Mouse (Mus musculus): Measurements from ENCODE around the gene Gm5148. TPM values are rescaled to one million over a fixed set of nuclear protein-coding genes. Genes with fewer than 3 reads are reported as not detected.

Gene Gm5148
- 4.0 and 5.9 TPM in 2 replicates for polyA plus RNA-seq (2015; fragmentation: Nextera tagmentation; extraction: Ambion mirVana)

DNA sequence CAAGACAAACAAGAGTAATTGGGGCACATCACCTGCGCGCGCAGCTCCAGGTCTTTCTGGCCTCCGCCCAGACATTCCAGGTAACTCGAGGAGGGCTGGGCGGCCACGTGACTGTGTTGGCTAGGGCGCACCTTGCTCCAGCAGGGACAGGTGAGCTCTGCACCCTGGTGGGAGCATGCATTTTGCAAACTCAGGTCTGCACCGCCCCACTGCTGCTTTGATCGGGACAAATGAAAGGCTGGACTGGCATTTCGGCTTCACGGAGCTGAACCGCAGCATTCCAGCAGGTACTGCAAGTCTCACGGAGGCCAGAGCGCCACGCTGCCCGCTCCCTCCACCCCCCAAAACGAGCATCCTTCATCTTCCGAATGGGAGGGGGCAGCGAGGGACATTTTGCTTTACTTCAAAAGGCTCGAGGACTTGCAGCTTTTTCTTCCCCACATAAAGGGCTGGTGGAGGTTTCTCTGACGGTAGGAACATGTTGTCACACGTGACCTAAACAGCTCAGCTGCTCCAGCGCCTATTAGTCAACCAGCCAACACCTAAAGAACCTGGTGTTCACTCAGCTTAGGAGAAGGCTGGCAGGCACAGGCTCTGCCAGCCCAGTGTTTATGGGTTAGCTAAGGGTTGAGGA is at the start of gene Gm5148:
TSS of gene Gm5148 (minus strand) at position 320 of the 634 bp plus-strand sequence.
- peaks cover 39% of the 10 kb centered on the region for H3K4me1 ChIP-seq (ENCODE audit: control insufficient read depth, insufficient read depth, low read length)
- WGBS: 8% methylated on average over 24 of the region's 24 CpGs

DNA sequence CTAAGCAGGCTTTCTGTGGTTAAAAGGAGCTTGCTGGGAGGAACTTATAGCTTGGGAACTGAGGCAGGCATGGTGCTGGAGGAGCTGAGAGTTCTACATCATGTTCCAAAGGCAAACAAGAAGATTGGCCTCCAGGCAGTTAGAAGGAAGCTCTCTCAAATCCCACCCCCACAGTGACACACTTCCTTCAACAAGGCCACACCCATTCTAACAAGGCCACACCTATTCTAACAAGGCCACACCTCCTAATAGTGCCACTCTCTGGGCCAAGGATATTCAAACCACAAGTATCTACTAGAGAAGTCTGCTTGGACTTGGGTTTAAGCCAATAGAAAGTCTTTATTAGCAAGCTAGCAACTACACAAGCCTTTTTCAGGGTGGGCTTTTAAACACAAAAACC is 46.7 kb upstream of the Gm5148 start:
- H3K27ac ChIP-seq (ENCODE audit: low read length): no peak overlapping the region
- no peak overlapping the region for H3K4me3 ChIP-seq (ENCODE audit: low read length)
- no peak overlapping the region for H3K4me2 ChIP-seq (ENCODE audit: low read depth, low read length)
- H3K36me3 ChIP-seq (ENCODE audit: control insufficient read depth, insufficient read depth, low read length): no peaks in the 10 kb centered on the region
- H3K27me3 ChIP-seq (replicated peaks; ENCODE audit: control insufficient read depth, insufficient read depth, low read length): no peaks in the 10 kb centered on the region
- no peak overlapping the region for H3K9ac ChIP-seq (ENCODE audit: low read depth, low read length)
- H3K4me1 ChIP-seq (ENCODE audit: control insufficient read depth, insufficient read depth, low read length): peaks cover 19% of the 10 kb centered on the region
- ATAC-seq: no peak
- no peaks in the 10 kb centered on the region for H3K9me3 ChIP-seq (ENCODE audit: control insufficient read depth, low read length)

More for the DNA sequence above, at the start of gene Gm5148:
- Histone ChIP-seq H3K27me3 (replicated peaks; ENCODE audit: control insufficient read depth, insufficient read depth, low read length) (no peaks in the 10 kb centered on the region), H3K36me3 (ENCODE audit: control insufficient read depth, insufficient read depth, low read length) (no peaks in the 10 kb centered on the region), H3K4me2 (ENCODE audit: low read depth, low read length) (peak within 1 kb of the TSS; percentile 68), H3K9me3 (ENCODE audit: control insufficient read depth, low read length) (no peaks in the 10 kb centered on the region), H3K9ac (ENCODE audit: low read depth, low read length) (peak within 1 kb of the TSS; percentile 69), H3K27ac (ENCODE audit: low read length) (peak within 1 kb of the TSS; percentile 96), H3K4me3 (ENCODE audit: low read length) (peak within 1 kb of the TSS; percentile 45)
- peak; percentile 91 for ATAC-seq

DNA sequence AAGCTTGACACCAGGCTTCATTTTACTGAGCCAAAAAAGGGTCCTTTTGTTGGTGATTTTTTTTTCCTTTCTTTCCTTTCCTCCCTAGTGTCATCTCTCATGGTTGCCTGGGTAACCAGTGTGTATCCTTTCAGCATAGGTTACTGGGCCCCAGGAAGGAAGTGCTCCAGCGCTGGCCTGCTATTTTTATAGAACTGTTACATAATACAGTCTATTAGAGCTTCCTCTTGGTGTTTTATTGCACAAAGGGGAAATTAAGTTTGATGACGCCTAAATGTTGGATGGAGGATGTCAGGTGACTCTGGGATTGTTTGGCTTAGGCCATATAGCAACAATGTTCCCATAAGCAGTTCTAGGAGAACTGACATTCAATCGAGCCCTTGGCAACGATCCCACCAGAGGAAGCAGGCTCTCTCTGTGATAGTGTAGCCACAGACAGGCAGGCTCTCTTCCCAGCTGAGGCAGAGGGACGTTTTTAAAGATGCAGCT is 45.0 kb upstream of the Gm5148 start:
- WGBS: 15% methylated on average over 5 of the region's 5 CpGs
- no peaks in the 10 kb centered on the region for H3K36me3 ChIP-seq (ENCODE audit: control insufficient read depth, insufficient read depth, low read length)
- H3K4me3 ChIP-seq (ENCODE audit: low read length): no peak overlapping the region
- H3K27me3 ChIP-seq (replicated peaks; ENCODE audit: control insufficient read depth, insufficient read depth, low read length): no peaks in the 10 kb centered on the region
- H3K4me2 ChIP-seq (ENCODE audit: low read depth, low read length): peak overlapping the region; percentile 10; the same call in 1 of the 2 replicates
- H3K27ac ChIP-seq (ENCODE audit: low read length): peak overlapping the region; percentile 81
- H3K9ac ChIP-seq (ENCODE audit: low read depth, low read length): no peak overlapping the region
- no peaks in the 10 kb centered on the region for H3K9me3 ChIP-seq (ENCODE audit: control insufficient read depth, low read length)
- ATAC-seq: peak; percentile 81
- H3K4me1 ChIP-seq (ENCODE audit: control insufficient read depth, insufficient read depth, low read length): peaks cover 21% of the 10 kb centered on the region

DNA sequence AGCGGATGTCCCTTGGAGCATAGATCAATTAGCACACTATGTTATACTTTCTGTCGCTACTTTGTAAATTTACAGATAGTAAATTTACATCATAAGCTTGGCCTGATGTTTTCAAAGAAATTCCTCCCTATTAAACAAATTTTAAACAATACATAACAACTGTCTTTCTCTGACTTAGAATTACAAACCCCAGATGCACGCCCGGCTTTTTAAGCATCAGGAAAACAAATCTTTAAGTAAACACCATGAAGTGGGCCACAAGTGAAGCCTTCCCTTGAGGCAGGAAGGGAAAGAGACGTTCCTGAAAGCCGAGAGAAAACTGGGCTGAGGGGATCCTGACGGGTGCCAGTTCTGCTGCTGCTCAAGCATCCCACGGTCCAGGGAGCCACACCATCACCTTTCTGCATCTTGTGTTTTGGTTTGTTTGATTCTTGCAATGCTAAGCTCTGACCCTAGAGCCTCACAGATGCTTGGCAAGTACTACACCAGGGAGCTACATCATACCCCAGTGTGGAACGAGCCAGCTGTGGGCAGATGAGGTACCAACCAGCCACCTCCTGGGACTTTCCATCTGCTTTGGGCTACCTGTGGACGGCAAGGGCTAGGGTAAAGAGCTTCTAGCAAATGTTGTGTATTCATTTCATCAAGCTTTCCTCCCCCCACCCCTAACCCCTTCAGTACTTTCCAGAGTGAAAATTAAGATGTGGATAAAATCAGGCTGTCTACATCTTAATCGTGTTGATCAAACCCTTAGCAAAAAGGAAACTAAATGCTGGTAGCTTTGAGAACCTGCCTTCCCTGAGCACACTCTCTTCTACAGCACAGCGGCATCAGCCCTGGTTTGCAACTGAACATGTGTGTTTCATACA is 43.1 kb upstream of the Gm5148 start:
- Histone ChIP-seq H3K9me3 (ENCODE audit: control insufficient read depth, low read length) (peaks cover 4% of the 10 kb centered on the region; the same call in 1 of the 2 replicates), H3K27me3 (replicated peaks; ENCODE audit: control insufficient read depth, insufficient read depth, low read length) (no peaks in the 10 kb centered on the region), H3K27ac (ENCODE audit: low read length) (peak overlapping the region; percentile 73), H3K4me2 (ENCODE audit: low read depth, low read length) (no peak overlapping the region), H3K4me1 (ENCODE audit: control insufficient read depth, insufficient read depth, low read length) (peaks cover 21% of the 10 kb centered on the region), H3K9ac (ENCODE audit: low read depth, low read length) (no peak overlapping the region), H3K36me3 (ENCODE audit: control insufficient read depth, insufficient read depth, low read length) (no peaks in the 10 kb centered on the region), H3K4me3 (ENCODE audit: low read length) (no peak overlapping the region)
- peak; percentile 47; the same call in 1 of the 2 replicates for ATAC-seq
- WGBS: 38% methylated on average over 12 of the region's 12 CpGs

DNA sequence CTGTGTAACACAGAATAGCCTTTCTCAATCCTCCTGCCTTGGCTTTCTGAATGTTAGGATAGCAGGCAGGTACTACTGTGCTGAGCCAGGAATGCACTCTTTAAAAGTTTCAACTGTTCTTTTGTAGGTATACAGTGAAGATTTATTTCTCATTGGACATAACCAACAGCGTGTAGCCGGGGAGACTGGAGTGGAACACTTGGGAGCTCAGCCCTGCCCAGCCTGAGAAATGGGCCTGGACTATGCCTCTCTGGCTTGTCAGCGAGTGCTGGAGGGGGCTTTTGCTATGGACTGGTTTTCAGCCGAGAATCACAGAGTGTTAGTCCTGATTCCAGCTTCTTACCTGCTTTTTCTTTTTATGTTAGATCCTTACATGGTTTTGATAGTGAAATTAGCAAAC is 42.3 kb upstream of the Gm5148 start:
- 39% methylated on average over 4 of the region's 4 CpGs for WGBS
- ATAC-seq: no peak; the same call in 1 of the 2 replicates
- Histone ChIP-seq H3K27me3 (replicated peaks; ENCODE audit: control insufficient read depth, insufficient read depth, low read length) (no peaks in the 10 kb centered on the region), H3K9ac (ENCODE audit: low read depth, low read length) (no peak overlapping the region), H3K4me3 (ENCODE audit: low read length) (no peak overlapping the region), H3K4me1 (ENCODE audit: control insufficient read depth, insufficient read depth, low read length) (peaks cover 21% of the 10 kb centered on the region), H3K9me3 (ENCODE audit: control insufficient read depth, low read length) (peaks cover 4% of the 10 kb centered on the region; the same call in 1 of the 2 replicates), H3K4me2 (ENCODE audit: low read depth, low read length) (no peak overlapping the region), H3K36me3 (ENCODE audit: control insufficient read depth, insufficient read depth, low read length) (no peaks in the 10 kb centered on the region), H3K27ac (ENCODE audit: low read length) (peak overlapping the region; percentile 73)

DNA sequence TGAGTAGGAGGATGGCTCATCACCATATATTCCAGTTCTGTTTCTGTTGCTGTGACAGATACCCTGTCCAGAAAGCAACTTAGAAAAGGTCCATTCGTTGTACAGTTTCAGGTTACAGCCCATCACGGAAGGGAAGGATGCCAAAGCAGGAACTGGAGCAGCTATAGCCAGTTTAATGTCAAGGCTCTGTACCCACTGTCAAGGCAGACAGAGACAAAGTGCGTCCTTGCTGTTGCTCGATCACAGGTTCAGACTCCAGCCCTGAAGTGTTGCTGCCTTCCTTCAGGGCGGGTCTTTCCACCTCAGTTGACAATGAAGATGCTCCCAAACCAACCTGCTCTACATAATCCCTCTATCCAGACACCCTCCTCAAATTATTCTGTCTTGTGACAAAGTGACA is 41.7 kb upstream of the Gm5148 start:
- H3K27me3 ChIP-seq (replicated peaks; ENCODE audit: control insufficient read depth, insufficient read depth, low read length): no peaks in the 10 kb centered on the region
- no peak overlapping the region for H3K4me2 ChIP-seq (ENCODE audit: low read depth, low read length)
- no peaks in the 10 kb centered on the region for H3K36me3 ChIP-seq (ENCODE audit: control insufficient read depth, insufficient read depth, low read length)
- 66% methylated on average over 5 of the region's 5 CpGs for WGBS
- no peak overlapping the region for H3K9ac ChIP-seq (ENCODE audit: low read depth, low read length)
- H3K4me1 ChIP-seq (ENCODE audit: control insufficient read depth, insufficient read depth, low read length): peaks cover 22% of the 10 kb centered on the region
- no peak overlapping the region for H3K27ac ChIP-seq (ENCODE audit: low read length)
- no peak for ATAC-seq
- H3K4me3 ChIP-seq (ENCODE audit: low read length): no peak overlapping the region
- peaks cover 4% of the 10 kb centered on the region; the same call in 1 of the 2 replicates for H3K9me3 ChIP-seq (ENCODE audit: control insufficient read depth, low read length)

DNA sequence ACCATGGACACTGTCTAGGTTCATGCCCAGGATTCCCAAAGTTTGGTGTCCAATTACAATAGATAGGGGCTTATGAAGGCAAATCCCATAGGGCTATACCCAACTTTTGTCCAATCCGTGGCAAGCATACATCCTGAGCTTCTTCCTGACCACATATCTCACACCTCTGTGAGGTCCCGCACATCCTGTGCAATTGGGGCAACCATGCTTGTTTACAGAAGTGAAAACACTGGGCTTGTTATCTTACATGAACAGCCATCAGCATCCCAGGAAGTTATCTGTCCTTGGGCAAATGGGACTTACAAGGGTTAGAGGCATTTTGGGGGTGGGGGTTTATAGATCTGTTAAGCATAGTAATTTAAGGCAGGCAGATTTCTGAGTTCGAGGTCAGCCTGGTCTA is 41.0 kb upstream of the Gm5148 start:
- H3K36me3 ChIP-seq (ENCODE audit: control insufficient read depth, insufficient read depth, low read length): no peaks in the 10 kb centered on the region
- 85% methylated on average over 3 of the region's 3 CpGs for WGBS
- H3K4me3 ChIP-seq (ENCODE audit: low read length): no peak overlapping the region
- ATAC-seq: no peak
- peaks cover 4% of the 10 kb centered on the region; the same call in 1 of the 2 replicates for H3K9me3 ChIP-seq (ENCODE audit: control insufficient read depth, low read length)
- H3K9ac ChIP-seq (ENCODE audit: low read depth, low read length): no peak overlapping the region
- peaks cover 25% of the 10 kb centered on the region for H3K4me1 ChIP-seq (ENCODE audit: control insufficient read depth, insufficient read depth, low read length)
- H3K27ac ChIP-seq (ENCODE audit: low read length): no peak overlapping the region
- H3K4me2 ChIP-seq (ENCODE audit: low read depth, low read length): no peak overlapping the region
- H3K27me3 ChIP-seq (replicated peaks; ENCODE audit: control insufficient read depth, insufficient read depth, low read length): no peaks in the 10 kb centered on the region

DNA sequence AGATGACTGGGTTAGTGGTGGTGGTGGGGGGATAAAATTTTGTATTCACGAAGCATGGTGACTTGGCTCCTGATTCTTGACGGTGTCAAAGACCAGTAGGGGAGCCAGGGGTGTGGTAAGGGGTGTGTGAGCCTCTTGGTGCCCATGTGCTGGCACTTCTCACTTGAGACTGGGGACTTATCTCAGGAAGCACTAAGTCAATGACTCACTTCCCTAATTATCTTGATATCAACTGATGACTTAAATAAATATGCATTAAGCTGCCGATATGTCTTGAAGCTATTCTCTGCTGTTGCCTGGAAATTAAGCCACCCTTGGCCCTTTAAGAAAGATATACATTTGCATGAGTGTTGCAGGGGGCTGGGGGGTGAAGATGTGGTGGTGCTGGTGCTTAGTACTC is 38.0 kb upstream of the Gm5148 start:
- Histone ChIP-seq H3K4me1 (ENCODE audit: control insufficient read depth, insufficient read depth, low read length) (peaks cover 14% of the 10 kb centered on the region), H3K4me2 (ENCODE audit: low read depth, low read length) (no peak overlapping the region), H3K9me3 (ENCODE audit: control insufficient read depth, low read length) (peaks cover 7% of the 10 kb centered on the region; the same call in 1 of the 2 replicates), H3K27me3 (replicated peaks; ENCODE audit: control insufficient read depth, insufficient read depth, low read length) (no peaks in the 10 kb centered on the region), H3K9ac (ENCODE audit: low read depth, low read length) (no peak overlapping the region), H3K27ac (ENCODE audit: low read length) (no peak overlapping the region), H3K36me3 (ENCODE audit: control insufficient read depth, insufficient read depth, low read length) (no peaks in the 10 kb centered on the region), H3K4me3 (ENCODE audit: low read length) (no peak overlapping the region)
- ATAC-seq: no peak
- 75% methylated on average over 3 of the region's 3 CpGs for WGBS

DNA sequence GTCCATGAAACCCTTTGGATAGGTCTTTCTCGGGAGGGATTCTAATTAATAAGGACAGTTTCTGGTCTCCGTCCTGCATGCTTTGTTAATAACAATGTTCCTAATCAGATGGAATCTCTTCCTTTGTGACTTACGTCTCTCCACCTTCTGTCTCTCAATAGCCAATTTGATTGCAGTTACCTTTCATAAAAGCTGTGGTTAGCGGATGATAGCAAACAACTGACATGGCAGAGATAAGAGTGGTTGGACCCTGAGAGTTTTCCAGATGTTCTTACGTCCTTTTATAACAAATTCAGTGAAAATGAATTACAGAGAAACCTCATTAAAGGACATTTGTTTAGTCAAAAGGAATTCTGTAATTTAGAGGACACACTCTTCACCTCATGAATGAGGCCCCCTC is 37.5 kb upstream of the Gm5148 start:
- ATAC-seq: no peak
- H3K9ac ChIP-seq (ENCODE audit: low read depth, low read length): no peak overlapping the region
- H3K27ac ChIP-seq (ENCODE audit: low read length): no peak overlapping the region
- H3K36me3 ChIP-seq (ENCODE audit: control insufficient read depth, insufficient read depth, low read length): no peaks in the 10 kb centered on the region
- peaks cover 15% of the 10 kb centered on the region; the same call in 1 of the 2 replicates for H3K4me1 ChIP-seq (ENCODE audit: control insufficient read depth, insufficient read depth, low read length)
- H3K4me3 ChIP-seq (ENCODE audit: low read length): no peak overlapping the region
- WGBS: 75% methylated on average over 5 of the region's 5 CpGs
- no peak overlapping the region for H3K4me2 ChIP-seq (ENCODE audit: low read depth, low read length)
- peaks cover 7% of the 10 kb centered on the region; the same call in 1 of the 2 replicates for H3K9me3 ChIP-seq (ENCODE audit: control insufficient read depth, low read length)
- H3K27me3 ChIP-seq (replicated peaks; ENCODE audit: control insufficient read depth, insufficient read depth, low read length): no peaks in the 10 kb centered on the region
